Mouse (Mus musculus) heart, postnatal 0 days (tissue): ENCODE data around the gene Gbx2. TPM values are rescaled to one million over a fixed set of nuclear protein-coding genes. Genes with fewer than 3 reads are reported as not detected.

Source experiments
- ATAC-seq: fragments of 200-750 bp; cut with Nextera tagmentation; 2 replicates; pipeline ENCODE4 v1.8.0; 2017; ENCODE audit warnings: low read depth, moderate number of reproducible peaks, moderate library complexity; ENCODE audit not compliant: insufficient read depth
- DNase-seq: peaks from one replicate; pipeline ENCODE4 v3.0.0-alpha.2; 2016; ENCODE audit warnings: low spot score
- H3K27ac ChIP-seq: fragments of 300-500 bp; sonication (generic); 2 replicates; pipeline ENCODE4 v1.5.1; 2014; ENCODE audit warnings: low read depth, mild to moderate bottlenecking
- H3K27me3 ChIP-seq: fragments of 300-500 bp; sonication (generic); 2 replicates; pipeline ENCODE4 v1.6.1; 2014; ENCODE audit warnings: low read length, mixed read lengths; ENCODE audit not compliant: control insufficient read depth, insufficient read depth
- H3K36me3 ChIP-seq: fragments of 300-500 bp; sonication (generic); replicated peaks from 2 replicates; pipeline ENCODE4 v1.6.1; 2014; ENCODE audit warnings: low read length, mixed read lengths; ENCODE audit not compliant: control insufficient read depth, insufficient read depth
- H3K4me1 ChIP-seq: fragments of 300-500 bp; sonication (generic); 2 replicates; pipeline ENCODE4 v1.6.1; 2014; ENCODE audit warnings: antibody characterized with exemption; ENCODE audit not compliant: control insufficient read depth, insufficient read depth
- H3K4me2 ChIP-seq: fragments of 300-500 bp; sonication (generic); 2 replicates; pipeline ENCODE4 v1.6.1; 2014; ENCODE audit warnings: low read depth, mild to moderate bottlenecking, low read length, moderate library complexity
- H3K4me3 ChIP-seq: fragments of 300-500 bp; sonication (generic); 2 replicates; pipeline ENCODE4 v1.5.1; 2014; ENCODE audit warnings: low read depth, low read length
- H3K9ac ChIP-seq: fragments of 300-500 bp; sonication (generic); replicated peaks from 2 replicates; pipeline ENCODE4 v1.6.1; 2014; ENCODE audit warnings: low read depth, low read length, mixed read lengths
- H3K9me3 ChIP-seq: fragments of 300-500 bp; sonication (generic); replicated peaks from 2 replicates; pipeline ENCODE4 v1.6.1; 2016; ENCODE audit warnings: low read length; ENCODE audit not compliant: control insufficient read depth
- CTCF ChIP-seq: IDR thresholded peaks from 2 replicates; pipeline ENCODE4 v1.5.1; 2016; ENCODE audit warnings: antibody characterized with exemption, control low read depth, low read depth
- EP300 ChIP-seq: IDR thresholded peaks from 2 replicates; pipeline ENCODE4 v1.6.1; 2016; ENCODE audit warnings: antibody characterized with exemption, low read depth
- WGBS: fragments of 180-500 bp; shearing (Covaris S2); extraction: QIAGEN DNeasy Blood & Tissue Kit; methylation state at CpG from one replicate; pipeline ENCODE4 v1.1.7; 2014; 5-methylcytosine and 5-hydroxymethylcytosine counted together
- polyA plus RNA-seq: library from polyadenylated mRNA; unstranded; fragments of >200 nt; fragmentation: Nextera tagmentation; extraction: Ambion mirVana; gene quantifications from 2 replicates; pipeline ENCODE4 v1.2.1, GENCODE M21; 2015
- total RNA-seq: library from RNA; depleted of rRNA; stranded (reverse); fragments of >200 nt; gene quantifications from 2 replicates; pipeline ENCODE4 v1.2.3, GENCODE M21; 2014; ENCODE audit warnings: low replicate concordance

Gene Gbx2
- total and polyA plus RNA-seq, 2 experiments from 2014 or later, result not detected

GRCm38 (mm10) chr1:89930551-89930950, 428 bp downstream of the Gbx2 start:
- Histone ChIP-seq H3K4me2 (peak overlapping the region; percentile 69), H3K9ac (no peak overlapping the region), H3K9me3 (no peaks in the 10 kb centered on the region), H3K27me3 (peaks cover 99% of the 10 kb centered on the region), H3K4me3 (peak overlapping the region; percentile 47), H3K27ac (no peak overlapping the region), H3K4me1 (peaks cover 16% of the 10 kb centered on the region; the same call in 1 of the 2 replicates), H3K36me3 (no peaks in the 10 kb centered on the region)
- WGBS, result under 1% methylated on average over 31 of the region's 45 CpGs
- TF ChIP-seq EP300 (no peak), CTCF (no peak)
- ATAC-seq, result no peak
- no peak for DNase-seq

DNA sequence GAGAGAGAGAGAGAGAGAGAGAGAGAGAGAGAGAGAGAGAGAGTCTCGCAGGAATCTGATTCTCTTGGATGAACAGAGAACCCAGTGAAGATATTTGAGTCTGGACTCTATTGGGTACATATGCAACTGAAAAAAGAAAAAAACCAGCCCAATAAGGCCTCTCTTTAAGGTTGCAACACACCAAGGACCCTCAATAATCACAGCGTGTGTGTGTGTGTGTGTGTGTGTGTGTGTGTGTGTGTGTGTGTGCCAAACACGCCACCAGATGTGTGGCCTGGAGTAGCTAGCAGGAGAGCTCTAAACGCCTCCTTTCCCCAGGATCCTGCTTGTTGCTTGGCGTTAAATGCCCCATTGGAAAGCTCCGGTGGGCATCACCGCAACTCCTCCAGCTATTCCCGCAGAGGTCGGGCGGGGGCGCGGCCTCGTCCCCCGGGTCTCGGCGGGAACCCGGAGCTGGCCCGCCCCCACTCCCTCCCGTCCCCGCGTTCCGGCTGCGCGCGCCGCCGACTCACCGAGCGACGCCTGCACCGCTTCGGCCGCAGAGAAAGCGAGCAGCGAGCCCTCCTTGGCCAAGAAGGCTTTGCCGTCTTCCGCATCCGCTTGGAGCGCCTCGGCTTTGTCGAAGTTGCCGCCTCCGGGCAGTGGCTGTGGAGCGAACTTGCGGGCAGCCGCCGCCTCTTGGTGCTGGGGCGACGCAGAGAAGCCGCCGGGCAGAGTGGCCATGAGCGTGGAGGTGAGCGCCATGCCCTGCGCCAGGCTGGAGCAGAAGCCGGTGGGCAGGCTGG, 1.1 kb downstream of the Gbx2 start:
- Histone ChIP-seq H3K27ac (no peak overlapping the region), H3K9me3 (no peaks in the 10 kb centered on the region), H3K27me3 (peaks cover 99% of the 10 kb centered on the region), H3K9ac (no peak overlapping the region), H3K4me2 (peak overlapping the region; percentile 69), H3K4me1 (peaks cover 16% of the 10 kb centered on the region; the same call in 1 of the 2 replicates), H3K36me3 (no peaks in the 10 kb centered on the region), H3K4me3 (peak overlapping the region; percentile 47)
- DNase-seq, result no peak
- no peak for ATAC-seq
- TF ChIP-seq CTCF, result no peak
- WGBS, result under 1% methylated on average over 54 of the region's 55 CpGs

- Histone ChIP-seq H3K4me2 (peak overlapping the region; percentile 16), H3K9me3 (no peaks in the 10 kb centered on the region), H3K27me3 (peaks cover 99% of the 10 kb centered on the region), H3K27ac (no peak overlapping the region), H3K4me1 (peaks cover 16% of the 10 kb centered on the region; the same call in 1 of the 2 replicates), H3K36me3 (no peaks in the 10 kb centered on the region), H3K4me3 (peak overlapping the region; percentile 32), H3K9ac (no peak overlapping the region)
- TF ChIP-seq EP300 (no peak), CTCF (no peak)
- WGBS, result 7% methylated on average over 6 of the region's 6 CpGs
- ATAC-seq (no peak), DNase-seq (no peak)
Measured at GRCm38 (mm10) chr1:89929181-89929580, 1.8 kb downstream of the Gbx2 start.

DNA sequence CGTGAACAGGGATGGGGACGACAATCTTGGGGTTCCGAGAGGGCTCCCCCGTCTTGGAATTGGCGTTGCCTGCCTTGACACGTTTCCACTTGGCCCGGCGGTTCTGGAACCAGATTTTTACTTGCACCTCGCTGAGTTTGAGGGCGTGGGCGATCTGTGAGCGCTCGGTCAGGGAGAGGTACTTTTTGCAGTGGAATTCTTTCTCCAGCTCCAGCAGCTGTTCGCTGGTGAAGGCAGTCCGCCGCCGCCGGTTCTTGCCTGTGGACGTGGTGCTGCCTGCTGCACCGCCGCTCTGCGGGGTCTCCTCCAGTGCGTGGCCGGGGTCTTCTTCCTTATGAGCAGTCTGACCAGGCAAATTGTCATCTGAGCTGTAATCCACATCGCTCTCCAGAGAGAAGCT, 2.3 kb downstream of the Gbx2 start:
- no peak for ATAC-seq
- Histone ChIP-seq H3K36me3 (no peaks in the 10 kb centered on the region), H3K4me3 (peak overlapping the region; percentile 32), H3K27ac (no peak overlapping the region), H3K9ac (no peak overlapping the region), H3K27me3 (peaks cover 99% of the 10 kb centered on the region), H3K4me1 (peaks cover 16% of the 10 kb centered on the region; the same call in 1 of the 2 replicates), H3K4me2 (peak overlapping the region; percentile 16), H3K9me3 (no peaks in the 10 kb centered on the region)
- WGBS, result 10% methylated on average over 25 of the region's 25 CpGs
- DNase-seq, result no peak
- TF ChIP-seq EP300 (no peak), CTCF (no peak)

DNA sequence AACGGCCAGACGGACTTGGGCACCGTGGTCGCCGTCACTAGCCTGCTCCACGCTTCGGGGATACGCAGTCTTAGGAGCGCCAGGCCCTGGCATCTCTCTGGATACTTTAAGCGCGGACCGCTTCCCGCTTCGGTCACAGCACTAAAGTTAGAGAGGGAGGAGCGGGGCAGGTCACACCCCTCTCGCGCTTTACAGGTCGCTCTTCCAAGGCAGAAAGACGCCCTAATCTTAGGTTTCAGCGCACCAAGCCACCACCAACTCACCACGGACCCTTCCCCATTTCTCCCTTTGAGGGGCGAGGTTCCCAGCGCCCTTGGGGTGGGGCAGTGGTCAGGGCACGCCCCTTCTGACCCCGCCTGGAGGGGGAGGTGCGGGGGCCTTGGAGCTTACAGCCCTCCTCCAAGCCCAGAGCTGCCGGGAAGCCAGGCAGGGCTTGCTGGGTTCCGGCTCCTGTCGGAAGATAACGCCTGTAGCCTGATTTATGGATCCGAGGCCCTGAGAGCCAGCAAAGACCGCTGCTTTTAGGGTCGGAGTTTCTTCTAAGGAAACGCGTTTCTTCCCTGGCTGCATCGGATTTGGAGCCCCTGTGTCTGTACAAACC, 3.8 kb downstream of the Gbx2 start:
- DNase-seq (no peak), ATAC-seq (no peak)
- 1% methylated on average over 34 of the region's 36 CpGs for WGBS
- no peaks in the 10 kb centered on the region for H3K9me3 ChIP-seq
- H3K4me2 ChIP-seq, result peak overlapping the region; percentile 58
- no peak overlapping the region for H3K9ac ChIP-seq
- TF ChIP-seq CTCF, result no peak
- TF ChIP-seq EP300, result no peak
- peak overlapping the region; percentile 40 for H3K4me3 ChIP-seq
- H3K27ac ChIP-seq, result no peak overlapping the region
- peaks cover 16% of the 10 kb centered on the region; the same call in 1 of the 2 replicates for H3K4me1 ChIP-seq
- H3K27me3 ChIP-seq, result peaks cover 100% of the 10 kb centered on the region
- H3K36me3 ChIP-seq, result no peaks in the 10 kb centered on the region
